Mouse (Mus musculus) kidney, postnatal 14 days (tissue): ENCODE results near the gene Eefsec.

Source experiments
- DNase-seq: peaks from one replicate; pipeline ENCODE4 v3.0.0; 2022; ENCODE audit warnings: mixed read lengths

Eefsec gene

DNA sequence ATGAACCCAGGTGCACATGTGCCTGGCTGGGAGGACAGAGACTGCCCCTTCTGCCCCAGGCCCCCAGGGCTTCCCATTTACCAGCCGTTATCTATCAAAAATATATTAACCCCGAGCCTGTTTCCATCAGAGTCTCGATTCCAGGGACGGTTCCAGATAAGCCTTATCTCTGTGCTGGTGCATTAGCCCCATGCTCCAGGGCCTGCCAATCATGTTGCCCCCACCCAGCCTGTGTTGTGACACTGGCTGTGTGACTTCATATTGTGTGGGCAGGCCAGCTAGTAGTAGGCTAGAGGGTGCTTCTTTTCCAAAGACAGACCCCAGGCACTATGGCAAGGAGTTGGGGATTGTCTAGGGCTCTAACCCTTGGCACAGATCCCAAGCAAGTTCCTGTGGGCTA lies 190.9 kb downstream of the Eefsec start:
- no peak for DNase-seq

DNA sequence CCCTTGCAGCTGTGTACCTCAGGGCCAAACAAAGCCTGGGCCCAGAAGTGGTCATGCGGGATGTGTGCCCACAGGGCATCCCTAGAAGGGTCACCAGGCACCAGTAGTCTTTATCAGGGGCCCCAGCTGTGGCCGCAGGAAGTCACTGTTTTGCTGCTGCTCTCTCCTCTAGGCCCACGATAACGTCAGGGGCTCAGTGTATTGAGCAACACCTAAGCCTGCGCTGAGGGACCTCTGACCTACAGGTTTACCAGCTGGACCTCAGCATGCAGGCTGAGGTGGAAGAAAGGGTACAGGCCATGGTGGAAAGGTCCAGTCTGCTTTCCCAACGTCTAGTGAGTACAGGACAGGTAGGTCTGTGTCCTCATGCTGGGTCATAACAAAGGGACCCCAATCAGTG lies 192.3 kb downstream of the Eefsec start:
- no peak for DNase-seq

DNA sequence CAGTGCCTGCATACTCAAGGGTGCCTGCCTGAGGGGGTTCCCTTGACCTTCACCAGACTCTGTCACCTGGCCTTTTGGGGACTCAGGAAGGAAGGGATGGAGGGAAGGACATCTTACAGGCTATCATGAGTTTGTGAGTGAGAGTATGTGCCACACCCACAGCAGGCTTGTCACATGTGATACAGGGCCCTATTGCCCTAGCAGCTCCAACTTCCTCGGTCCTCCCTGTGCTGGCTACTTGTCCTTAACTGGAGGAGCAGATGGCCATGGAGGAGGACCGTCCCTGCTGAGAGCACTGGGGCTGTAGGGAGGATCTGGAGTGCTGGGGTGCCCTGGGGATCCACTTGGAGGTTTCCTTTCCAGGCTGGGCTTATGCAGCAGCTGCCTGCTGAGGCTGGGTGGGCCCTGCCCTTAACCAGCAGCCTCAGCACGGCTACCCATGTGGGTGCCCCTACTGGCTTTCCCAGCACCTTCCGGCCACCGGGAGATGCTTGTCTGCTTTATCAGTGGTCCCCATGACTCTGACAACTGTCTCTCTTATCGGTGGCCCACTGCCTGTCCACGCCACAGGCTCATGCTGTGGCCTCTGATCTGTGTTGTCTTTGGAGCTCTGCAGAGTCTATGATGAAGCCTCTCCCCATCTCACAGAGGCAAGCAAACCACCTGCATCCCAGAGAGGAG lies 194.4 kb downstream of the Eefsec start:
- DNase-seq, result no peak

DNA sequence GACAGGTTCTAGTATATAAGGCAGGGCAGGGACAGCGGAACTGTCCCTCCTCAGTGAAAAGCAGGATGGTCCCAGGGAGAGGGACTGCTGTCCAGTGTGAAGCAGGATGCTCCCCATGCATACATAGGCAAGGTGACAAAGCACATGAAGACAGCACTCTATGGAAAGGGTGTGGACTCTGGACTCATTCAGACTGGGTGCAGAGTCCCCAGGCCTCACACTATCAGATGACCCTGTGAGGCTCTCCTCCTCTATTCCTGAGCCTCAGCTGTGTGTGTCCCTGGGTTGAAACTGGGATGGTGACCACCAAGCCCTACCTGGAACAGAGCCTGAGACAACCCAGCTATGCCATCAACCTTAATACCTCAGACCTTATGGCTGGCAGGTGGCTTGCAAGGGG lies 194.9 kb downstream of the Eefsec start:
- DNase-seq, result no peak

DNA sequence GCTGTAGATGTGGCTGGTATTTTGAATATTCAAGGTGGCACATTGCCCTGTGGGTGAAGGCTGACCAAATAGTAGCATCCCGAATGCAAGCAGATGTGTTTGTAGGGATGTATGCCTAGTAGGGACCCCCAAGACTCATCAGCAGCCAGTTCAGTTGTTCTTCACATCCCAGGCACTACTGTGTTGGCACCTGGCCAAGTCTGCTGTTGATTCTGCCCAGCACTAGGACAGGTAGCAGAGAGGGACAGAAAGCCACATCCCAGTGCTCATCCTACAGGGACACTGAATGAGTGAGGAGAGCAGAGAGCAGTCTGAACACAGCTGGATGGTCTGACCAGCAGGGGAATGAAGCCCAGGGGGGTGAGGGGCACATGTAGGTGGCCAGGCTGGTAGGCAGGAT lies 197.1 kb downstream of the Eefsec start:
- DNase-seq, result no peak

DNA sequence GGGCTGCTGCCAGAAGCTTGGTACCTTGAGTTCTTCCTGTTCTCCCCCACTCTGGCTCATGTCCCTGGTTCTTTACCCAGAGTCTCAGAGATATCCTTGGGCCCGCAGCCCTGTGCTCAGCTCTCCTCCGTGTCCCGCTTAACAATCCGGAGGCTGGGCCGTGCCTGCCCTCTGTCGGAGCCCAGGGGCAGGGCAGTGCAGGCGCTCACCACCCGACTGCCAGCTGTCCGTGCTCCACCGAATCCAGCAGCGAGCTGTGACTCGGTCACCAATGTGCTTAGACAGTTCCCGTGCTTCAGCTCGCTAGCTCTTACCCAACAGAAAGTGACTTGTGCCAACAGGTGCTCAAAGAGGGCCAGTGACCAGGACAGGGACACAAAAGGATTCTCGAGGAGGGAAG lies 203.7 kb downstream of the Eefsec start:
- peak; percentile 80 for DNase-seq

DNA sequence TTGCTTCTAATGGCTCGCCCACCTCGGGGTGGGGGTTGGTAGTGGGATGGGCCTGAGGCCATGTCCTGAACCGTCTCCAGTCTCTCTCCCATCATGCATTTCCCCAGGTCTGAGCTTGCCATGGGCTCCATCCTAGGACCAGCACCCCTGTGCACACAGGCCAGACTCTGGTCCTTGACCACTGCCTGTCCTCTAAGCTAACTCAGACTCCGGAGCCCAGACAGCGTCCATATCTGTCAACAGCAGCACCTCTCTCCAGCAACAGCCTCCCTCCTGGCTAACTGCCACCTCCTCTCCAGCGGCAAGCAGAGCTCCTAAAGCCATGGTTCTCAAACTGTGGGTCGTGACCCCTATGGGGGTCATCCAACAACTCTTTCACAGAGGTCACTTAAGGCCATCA lies 209.8 kb downstream of the Eefsec start:
- peak; percentile 23 for DNase-seq

DNA sequence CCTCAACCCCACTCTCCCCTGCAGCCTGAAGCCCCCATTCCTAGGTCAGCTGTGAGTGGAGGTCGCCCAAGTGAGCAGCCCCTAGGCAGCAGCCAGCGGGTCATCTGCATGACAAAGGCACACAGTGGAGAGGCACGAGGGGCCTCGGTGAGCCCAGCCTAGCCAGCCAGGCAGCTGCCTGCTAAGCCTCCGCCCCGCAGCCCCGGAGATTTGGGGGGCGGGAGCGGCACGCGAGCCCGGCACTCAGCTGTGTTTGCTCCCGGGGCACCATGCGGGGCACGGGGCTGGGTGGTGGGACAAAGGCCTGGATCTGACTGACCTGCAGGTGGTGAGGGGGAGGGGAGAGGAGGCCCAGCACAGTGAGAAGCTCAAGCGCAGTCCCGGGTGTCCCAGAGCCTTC lies 210.4 kb downstream of the Eefsec start:
- no peak for DNase-seq

DNA sequence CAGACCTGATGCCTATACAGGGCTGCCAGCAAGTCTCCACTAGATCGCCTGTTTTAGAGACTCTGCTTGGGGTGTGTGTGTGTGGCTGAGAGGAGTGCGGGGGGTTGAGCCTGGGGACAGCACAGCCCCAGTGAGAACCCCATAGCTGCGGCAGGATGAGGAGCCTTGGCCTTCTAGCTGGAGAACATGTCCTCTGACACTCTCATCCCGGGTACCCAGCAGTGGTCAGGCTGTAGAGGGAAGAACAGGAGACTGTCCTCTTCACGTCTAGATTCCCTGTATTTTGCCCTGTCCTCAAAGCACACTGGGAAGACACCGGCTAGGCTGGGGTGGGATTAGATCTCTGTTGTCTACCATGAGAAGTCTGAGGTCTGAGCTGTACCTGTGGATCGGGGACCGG lies 210.9 kb downstream of the Eefsec start:
- DNase-seq, result no peak

DNA sequence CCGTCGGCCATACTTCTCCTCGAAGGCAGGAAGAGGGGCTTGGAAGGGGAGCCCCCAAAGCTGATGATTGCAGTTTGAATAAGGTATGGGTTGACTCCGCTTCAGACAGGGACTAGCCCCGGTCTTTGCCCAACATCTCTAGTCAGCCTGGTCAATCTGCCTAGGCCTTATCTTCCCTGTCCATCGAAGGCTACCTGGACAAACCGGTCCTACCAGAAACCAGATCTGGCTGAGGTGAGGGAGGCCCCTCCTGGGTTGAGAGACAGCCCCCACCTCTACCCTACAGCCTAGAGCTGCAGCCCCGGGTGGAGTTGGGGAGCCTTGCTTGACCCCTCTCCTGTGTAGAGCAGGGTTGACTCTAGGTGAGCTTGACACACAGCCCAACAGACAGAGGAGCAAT lies 212.3 kb downstream of the Eefsec start:
- DNase-seq, result peak; percentile 42

DNA sequence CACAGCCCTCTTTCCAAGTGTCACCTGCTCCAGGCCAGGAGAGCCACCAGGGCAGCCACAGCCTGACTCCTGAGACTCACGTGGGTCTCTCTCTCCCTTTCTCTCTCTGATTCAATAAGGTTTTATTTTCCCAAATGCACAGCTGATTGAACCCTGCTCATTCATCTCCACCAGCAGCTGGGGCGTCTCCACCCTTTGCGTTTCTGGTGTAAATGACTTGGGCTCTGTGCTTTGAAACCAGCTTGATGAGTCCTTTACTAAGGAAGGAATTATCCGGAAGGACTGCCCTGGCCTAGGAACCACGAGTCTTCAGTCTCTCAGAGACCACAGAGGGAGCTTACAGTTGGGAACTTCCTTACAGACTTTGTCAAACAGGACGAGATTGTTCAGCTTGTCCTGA lies 214.1 kb downstream of the Eefsec start:
- no peak for DNase-seq

DNA sequence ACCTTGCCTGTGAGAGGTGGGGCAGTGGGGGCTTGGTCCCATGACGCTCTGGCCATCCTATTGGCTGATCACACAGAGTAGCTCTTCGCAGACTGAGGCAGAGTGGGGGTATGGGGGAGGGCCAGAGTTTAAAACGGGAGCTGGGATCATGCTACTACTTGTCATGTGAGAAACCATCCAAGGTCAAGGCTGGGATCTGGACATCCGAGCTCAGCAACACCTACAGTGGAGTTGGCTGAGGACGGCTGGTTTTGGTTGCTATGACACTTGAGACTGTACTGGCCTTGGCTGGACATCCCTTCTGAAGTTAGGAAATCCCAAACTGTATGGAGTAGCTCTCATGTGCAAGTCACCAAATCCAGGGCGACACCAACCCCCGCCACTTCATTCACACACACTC lies 214.5 kb downstream of the Eefsec start:
- DNase-seq, result no peak

DNA sequence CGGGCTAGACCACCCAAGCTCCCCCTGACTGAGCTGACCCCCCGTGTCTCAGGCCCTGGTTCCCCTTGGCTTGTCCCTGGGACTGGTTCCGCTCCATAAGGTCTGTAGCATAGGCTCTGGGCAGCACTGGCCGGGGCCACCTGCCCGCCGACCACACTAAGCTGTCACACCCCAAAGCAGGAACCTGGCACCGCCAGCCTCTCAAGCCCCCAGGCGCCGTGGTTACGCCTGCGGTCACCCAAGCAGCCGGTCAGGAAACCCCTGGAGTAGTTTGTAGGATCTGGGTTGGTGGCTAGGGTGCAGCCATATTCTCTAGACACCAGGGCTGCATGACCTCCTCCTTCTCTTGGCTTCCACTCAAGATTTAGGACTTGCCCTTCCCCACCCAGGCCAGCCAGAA lies 217.1 kb downstream of the Eefsec start:
- DNase-seq, result no peak

DNA sequence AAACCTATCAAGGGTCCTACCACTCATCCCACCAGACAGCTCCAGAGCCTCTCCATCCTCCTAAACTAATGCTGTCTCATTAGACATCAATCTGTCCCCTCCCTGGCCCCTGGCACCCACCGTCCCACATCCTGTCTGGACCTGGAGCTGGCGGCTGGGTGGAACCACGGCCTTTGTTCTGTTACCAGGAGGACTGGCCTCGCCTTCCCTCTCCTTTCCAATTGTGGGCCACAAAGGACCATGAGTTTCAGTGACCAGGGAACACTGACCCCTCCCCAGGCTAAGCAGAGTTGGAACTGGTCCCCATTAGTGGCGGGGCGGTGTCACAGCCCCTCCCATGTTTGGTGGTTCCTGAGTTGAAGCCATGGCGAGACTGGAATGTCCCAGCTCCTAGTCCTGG lies 218.8 kb downstream of the Eefsec start:
- DNase-seq, result no peak

DNA sequence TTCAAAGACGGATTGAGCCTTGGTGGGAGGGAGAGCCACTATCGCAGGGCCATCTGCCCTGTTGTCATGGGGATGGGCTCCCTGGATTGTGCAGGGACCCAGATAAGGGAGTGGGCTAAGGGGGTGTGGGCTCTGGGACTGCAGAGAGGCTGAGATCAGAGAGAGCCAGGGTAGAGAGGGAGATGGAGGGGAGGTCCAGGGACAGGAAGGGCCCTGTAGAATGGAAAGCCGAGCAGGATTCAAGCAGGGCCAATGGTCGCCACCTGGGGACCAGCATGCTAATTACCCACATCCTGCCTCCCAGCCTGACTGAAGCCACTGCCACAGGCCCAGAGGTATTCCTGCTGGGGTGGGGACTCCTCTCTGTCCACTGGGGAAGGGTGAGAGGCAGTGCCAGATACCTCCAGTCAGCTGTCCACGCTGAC lies 219.8 kb downstream of the Eefsec start:
- DNase-seq, result no peak

DNA sequence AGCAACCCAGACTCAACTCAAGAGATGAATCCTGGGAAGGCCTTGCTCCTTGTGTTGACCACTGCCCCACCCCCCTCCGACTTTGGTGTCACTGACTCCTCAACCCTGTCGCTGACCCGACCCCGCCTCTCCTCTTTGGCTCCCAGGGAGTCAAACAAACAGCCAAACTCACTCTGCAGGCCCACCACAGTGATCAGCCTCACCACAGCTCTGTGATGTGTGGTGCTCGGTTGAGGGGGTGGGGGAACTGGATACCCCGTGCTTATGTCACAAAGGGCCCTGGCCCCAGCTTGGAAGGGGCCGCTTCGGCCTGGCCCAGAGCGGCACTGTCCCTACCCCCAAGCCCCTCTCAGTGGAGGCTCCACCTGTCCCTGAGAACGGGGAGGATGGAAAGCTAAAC lies 224.4 kb downstream of the Eefsec start, which contains the start of gene Dnajb8:
Gene Dnajb8 (plus strand): TSS at position 301 of the 400 bp plus-strand sequence.
- no peak for DNase-seq

DNA sequence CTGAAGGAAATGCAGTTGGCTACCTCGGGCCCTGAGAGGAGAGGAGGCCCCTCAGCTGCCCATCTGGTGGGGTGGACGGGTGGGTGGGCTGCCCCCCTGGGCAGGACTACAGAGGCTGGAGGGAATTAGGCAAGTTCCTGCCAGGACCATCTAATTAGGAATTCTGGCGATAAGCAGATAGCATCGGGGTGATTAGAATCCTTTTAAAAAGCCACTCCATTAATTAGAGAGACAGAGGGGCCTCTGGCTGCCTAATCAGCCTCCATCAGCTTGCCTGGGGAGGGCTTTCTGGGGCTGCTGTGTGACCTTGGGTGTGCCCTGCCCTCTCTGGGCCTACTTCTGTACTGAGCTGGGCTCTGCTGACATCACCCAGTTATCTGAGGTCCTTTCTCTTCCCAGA lies 227.2 kb downstream of the Eefsec start:
- DNase-seq, result no peak

DNA sequence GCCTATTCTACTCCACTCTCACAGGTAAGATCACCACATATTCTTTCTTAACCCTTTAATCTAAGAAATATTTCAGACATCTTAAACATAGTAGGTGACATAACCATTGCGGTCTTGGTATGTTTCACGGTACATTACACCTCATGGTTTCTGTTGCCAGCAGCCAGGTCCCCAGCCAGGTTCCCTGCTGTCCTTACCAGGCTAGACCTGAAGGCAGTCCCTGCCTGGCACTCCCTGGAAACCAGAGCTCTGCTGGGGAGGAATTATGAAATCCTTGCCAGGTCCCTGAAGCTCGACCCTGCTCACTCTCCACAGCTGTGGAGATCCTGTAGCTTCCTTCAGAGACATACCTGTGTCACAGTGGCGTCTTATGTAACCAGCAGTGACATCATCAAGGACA lies 230.1 kb downstream of the Eefsec start:
- DNase-seq, result no peak

DNA sequence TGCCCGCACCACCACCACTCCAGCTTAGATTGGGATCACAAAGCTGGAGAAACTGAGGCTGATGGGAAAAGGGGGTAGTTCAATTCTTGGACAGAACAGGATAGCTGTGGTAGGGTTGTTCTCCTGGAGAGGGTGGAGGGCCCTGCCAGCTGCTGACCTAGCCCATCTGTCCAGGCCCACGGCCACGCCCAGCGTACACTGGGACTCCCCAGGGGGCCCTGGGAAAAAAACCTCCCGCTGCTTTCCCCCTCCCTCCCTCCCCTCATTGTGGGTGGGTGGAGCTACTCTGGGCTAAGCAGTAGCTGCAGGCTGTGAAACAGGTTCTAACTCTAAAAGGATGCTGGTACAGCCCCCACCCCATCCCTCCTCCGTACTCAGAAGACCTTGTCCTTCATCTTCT lies 230.5 kb downstream of the Eefsec start:
- DNase-seq, result no peak

DNA sequence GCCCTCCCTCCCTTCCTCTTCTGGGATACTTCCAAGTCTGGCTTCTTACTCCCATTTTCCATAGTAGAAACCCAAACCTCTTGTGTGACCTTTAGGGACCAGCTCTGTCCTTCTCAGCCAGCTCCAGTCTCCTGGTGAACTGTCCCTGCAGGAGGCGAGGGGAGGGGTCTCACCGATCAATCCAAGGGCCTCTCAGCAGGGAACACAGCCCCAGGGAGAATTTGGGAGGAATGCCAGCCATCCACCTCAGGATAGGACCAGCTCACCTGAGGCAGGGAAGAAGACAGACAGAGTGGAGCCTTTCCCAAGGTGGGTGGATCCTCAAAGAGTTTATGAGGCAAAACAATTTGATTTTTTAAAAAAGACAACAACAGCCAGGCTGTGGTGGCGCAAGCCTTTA lies 236.2 kb downstream of the Eefsec start:
- DNase-seq, result no peak

DNA sequence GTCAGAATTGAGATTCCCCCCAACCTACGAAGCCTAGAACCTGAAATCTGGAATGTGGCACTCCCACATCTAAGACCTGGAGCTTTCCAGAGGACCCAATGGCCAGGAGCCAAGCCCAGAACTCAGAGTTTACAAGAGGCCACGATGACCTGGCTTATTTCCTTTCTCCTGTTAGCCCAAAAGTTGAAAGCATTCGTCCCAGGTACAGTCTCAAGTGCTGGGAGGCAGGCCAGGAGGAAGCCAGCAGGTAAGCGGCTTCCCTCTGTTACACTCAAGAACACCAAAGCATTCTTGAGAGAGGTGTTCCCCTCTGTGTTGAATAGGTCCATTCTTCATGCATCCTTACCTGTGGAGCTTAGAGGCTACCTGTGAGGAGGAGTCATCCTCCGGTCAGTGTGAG lies 236.9 kb downstream of the Eefsec start:
- no peak for DNase-seq

DNA sequence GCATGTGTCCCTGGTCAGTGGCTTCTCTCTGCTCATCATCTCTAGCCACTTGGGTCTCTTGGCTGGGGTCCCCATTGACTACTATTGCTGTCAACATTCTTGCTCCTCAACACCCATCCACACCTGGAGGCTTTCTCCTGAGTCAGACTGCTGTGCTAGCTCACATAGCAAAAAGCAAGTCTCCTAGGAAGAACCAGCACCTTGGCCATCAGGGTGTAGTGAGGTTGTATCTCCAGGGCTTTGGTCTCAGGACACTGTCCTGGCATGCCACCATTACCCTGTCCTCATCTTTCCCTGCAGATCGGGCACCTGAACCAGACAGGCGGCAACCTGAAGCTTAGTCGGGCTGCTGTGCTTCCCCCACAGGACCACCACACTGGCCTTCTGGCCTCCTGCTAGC lies 238.0 kb downstream of the Eefsec start:
- DNase-seq, result no peak

DNA sequence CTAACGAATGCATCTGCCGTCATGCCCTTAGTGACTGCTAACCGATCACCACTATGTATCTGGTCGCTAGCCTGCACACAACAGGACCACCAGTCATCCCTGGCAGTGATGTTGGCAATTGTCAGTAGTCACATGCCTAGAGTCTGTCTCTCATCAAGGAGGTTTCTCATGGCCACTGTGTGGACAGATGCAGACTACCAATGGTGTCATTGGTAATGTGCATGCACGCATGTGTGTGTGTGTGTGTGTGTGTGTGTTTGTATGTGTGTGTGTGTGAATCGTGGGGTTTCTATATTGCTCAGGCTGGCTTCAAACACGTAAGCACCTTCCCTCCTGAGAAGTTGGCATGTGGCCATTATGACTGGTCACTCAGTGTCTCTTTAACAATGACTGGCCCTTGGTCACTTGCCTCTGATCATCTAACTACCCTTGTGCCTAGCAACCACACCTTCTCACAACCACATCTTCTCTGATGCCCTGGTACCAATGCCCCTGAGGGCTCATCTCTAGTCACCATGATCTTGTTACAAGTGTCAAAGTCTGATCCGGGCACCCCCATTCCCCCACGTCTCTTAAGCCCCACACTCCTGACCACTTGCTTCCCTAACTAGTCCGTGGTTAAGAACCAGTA lies 238.8 kb downstream of the Eefsec start:
- no peak for DNase-seq
